Mouse (Mus musculus) layer of hippocampus, adult 9-11 months (tissue): ENCODE data around the gene Smarcb1.
A peak's percentile ranks its signal among the peaks of the same experiment; 100 is the strongest.
"Not testable (repeated sequence)": the region's sequence is repeated elsewhere in the genome, so short reads cannot be mapped to it uniquely, and the experiment has no call there.

Source experiments
- DNase-seq: peaks from one replicate; pipeline ENCODE4 v3.0.0; 2022

Smarcb1 gene

DNA sequence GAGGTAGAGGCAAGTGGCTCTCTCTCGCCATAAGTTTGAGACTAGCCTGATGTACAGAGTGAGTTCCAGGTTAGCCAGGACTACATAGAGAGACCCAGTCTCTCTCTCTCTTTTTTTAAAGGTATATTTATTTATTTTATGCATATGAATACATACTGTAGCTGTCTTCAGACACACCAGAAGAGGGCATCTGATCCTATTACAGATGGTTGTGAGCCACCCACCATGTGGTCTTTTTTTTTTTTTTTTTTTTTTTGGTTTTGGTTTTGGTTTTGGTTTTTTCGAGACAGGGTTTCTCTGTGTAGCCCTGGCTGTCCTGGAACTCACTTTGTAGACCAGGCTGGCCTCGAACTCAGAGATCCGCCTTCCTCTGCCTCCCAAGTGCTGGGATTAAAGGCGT is 33.9 kb downstream of the Smarcb1 start:
- DNase-seq, result not testable (repeated sequence)

DNA sequence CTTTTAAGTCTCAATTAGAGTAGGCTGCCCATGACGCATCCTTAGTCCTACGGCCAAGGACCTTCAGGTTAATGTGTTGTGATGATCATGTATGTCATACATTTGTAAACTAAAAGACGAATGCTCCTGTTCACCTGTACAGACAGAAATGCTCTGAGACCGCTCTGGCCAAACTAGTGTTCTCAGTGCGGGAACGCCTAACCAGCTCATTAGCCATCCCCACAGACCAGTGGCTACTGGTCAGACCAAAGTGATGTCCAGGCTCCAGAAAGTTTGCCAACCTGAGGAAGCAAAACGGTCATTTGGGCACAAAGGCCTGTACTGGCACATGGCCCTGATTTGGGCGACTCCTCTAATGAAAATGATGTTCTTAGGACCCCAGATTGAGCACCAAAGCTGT is 36.7 kb downstream of the Smarcb1 start:
- DNase-seq, result no peak

DNA sequence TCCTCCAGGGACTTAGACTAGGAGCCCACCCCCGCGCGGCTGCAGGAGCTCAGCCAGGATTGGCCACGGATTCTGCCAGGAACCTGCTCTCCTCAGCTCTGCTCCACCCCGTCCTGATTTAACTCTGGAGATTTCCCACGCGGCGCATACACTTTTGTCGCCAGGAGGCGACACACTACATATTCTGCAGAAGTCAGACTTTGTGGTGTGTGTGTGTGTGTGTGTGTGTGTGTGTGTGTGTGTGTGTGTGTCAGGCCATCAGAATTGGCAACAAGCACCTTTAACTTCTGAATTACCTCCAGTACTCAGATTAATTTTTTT is 38.2 kb downstream of the Smarcb1 start:
- peak; percentile 84 for DNase-seq

- DNase-seq, result no peak
Observed at GRCm38 (mm10) chr10:75882433-75883231, 38.8 kb downstream of the Smarcb1 start.

DNA sequence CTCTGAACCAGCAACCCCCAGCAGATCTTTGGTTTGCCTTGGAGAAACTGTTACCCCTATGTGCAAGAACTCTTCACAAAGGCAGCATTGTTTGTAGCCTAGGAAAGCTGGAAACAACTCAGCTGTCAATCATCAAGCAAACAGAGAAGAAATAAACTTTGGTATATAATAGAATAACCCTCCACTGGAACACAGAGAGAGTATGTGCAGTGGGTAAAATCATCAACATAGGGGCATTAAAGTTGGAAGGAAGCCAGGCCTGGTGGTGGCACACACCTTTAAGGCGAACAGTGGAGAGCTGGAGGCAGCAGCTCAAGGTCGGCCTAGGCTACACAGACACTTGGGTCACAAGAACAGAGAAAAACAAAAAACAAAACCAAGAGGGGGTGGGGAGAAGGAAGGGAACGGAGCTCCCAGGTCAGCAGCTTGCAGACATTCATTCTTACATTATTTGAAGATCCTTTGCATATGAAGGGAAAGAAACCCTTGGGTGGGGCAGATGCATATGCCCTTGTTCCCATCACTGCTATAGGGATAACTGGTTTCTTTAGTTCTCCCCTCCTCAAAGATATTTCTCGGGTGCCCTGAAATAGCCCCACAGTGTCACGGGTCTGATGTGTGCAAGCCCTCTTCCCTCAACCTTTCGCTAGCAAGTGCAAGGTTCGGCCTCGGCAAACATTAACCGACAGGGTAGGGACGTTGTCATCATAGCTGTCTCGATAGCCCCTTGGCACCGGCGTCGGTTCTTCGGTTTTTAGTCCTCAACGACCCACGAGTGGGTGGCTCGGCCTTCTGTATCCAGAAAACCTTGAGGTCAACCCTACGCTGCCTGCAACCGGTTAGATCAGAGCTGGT is 39.6 kb downstream of the Smarcb1 start:
- no peak for DNase-seq

DNA sequence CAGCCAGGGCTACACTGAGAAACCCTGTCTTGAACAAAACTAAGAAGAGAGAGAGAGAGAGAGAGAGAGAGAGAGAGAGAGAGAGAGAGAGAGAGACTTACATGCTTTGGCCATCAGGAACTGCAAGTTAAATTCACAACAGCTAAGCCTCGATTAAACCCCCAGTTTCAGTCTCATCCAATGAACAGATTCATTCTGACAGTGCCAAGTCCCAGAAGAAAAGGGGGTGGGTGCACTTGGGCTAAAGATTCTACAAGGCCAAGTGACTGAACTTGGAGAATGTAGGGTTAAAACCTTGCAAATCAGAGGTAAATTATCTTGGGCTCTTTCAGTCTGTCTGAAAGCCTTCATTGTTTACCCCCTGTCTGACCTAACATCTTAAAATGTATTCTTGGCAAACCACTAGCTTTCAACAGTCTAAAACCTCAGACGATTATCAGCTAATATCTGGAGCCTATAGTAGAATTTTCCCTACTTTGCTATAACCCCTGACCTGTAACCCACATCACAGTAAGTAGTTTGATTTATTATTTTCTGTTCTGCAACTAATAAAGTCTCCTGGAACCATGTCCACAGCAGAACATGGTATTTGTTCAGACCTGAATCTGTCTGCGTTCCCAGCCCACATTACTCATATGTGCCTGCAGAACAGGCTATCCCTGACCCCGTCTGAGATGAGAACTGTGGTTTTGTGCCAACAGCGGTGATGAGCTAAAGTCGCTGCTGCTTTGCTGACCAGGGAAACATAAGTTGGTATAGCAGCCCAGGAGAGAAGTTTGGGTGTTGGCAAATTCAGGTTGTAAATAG is 40.4 kb downstream of the Smarcb1 start:
- DNase-seq, result no peak

- no peak for DNase-seq
Observed at GRCm38 (mm10) chr10:75880351-75880750, 41.1 kb downstream of the Smarcb1 start.

DNA sequence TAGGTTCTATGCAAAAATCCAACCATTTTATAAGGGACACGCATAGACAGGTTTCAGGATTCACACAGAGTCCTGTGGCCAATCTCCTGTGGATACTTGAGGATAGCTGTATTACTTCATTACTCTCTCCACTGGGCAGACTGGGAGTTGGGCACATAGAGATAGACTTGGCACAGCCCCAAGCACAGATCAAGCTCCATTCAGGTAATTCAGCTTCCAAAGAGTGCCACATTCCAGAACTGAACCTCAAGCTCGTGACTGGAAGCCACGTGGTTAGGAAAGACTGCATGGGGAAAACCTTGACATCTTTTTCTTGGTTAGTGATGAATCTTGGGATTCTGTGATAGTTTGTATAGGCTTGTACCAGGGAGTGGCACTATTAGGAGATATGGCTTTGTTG is 42.6 kb downstream of the Smarcb1 start:
- no peak for DNase-seq

DNA sequence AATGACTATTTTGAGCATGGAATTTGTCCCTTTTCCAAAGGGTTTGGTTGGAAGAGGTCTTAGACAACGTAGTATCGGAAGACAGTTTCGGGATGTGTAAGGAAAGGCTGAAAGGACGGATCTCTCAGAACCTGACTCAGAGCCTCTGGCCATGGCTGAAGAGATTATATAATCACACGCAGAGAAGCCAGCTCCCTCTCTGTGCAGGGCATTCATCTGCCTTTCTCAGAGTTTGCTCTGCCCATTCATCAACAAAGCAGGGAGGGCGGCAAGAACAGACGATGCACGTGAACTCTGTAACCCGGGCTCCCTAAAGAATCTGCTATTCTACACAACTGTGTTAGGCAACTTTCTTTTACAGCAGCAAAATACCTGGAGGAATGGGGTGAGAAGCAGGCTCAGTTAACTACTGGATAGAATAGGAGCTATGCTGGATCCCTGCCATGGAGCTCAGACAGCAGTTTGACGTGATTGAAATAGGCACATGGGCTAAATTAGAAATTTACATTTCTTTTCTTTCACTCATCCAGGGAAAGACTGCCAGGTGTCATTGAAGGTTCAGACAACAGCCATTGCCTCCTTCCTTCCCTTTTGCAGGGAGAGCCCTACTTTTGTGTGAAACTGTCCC is 47.8 kb downstream of the Smarcb1 start:
- peak; percentile 38 for DNase-seq

DNA sequence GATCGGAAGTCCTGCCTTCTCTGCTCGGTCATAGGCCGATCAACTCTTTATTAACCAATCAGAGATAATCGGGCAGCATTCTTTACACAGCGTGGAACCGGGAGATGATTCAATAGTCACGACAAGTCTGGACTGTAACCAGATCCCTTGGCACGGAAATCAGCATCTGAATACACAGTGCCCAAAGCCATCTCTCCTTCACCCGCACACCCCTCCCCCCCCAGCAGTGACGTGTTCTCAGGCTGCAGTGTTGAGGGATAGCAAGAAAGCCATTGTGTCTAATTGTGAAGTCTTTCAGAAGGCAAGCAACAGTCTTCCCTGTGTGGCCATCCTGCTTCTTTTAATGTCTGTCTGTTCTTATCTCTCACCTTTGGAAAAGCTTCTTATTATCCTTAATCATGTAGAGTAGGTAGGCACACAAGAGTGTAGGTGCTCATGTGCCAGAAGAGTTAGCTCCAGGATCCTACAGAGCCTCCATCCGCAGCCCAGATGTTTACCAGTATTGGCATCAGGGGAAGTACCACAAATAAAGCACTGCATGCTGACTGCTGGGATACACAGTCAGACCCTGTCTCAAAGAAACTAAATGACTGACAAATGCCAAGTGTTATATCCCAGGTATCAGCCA is 48.4 kb downstream of the Smarcb1 start:
- peak; percentile 94 for DNase-seq

DNA sequence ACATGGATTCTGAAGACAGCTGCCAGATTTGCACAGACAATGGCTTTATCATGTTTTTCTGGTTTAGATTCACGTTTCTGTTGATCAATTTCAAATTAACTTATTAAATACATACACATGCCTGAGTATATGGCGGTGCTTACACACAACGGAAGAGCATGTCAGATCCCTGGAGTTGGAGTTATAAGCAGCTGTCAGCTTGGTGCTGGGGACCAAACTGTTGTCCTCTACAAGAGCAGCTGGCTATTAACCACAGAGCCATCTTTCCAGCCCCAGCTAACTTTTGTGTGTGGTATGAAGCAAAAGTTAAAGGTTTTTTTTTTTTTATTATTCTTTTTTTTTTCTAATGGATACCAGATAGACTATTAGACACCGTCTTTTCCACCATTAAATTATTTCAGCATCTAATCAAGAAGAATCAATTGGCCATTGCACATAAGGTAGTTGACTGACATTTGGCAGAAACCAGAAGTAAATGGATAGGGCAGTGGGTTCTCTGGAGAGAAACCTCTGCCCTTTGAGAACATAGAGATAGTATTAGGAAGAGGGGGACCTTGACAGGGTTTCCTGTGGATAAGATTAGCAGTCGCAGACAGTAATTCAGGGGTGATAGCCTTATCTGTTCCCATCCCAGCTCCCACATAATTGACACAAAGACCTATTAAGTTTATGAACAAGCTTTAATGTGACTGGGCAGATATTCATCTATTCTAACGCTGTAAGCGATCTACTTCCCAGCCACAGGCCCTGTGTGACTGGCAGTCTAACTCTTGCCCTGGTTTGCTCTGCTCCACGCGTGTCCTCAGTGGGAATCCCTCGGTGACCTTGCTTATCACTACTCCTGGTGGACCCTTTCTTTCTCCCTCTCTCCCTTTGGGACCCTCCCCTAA is 49.1 kb downstream of the Smarcb1 start:
- no peak for DNase-seq

GRCm38 (mm10) chr10:75861587-75861986 is 59.8 kb downstream of the Smarcb1 start:
- no peak for DNase-seq

DNA sequence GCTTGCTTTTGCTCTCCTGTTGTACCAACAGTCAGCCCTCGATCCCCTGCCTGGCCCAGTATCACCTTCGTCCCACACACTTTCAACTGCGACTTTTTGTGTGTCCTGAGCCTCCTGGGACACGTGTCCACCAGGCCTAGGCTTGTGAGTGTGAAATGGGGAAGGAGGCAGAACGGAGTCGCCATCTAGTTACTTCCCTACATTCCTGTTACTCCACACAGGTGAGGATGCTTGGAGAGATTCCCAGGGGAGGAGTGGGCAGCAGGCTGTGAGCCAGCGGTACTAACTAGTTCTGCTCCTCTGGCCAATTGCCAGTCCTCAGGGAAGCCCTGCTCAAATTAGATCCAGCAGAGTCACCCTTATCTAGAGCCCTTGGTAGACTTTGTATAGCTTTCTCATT is 60.7 kb downstream of the Smarcb1 start:
- peak; percentile 45 for DNase-seq

GRCm38 (mm10) chr10:75859786-75860470 is 61.5 kb downstream of the Smarcb1 start, which contains the start of gene Mif:
Gene Mif, minus strand, starts transcription at chr10:75860240.
- peak; percentile 86 for DNase-seq

DNA sequence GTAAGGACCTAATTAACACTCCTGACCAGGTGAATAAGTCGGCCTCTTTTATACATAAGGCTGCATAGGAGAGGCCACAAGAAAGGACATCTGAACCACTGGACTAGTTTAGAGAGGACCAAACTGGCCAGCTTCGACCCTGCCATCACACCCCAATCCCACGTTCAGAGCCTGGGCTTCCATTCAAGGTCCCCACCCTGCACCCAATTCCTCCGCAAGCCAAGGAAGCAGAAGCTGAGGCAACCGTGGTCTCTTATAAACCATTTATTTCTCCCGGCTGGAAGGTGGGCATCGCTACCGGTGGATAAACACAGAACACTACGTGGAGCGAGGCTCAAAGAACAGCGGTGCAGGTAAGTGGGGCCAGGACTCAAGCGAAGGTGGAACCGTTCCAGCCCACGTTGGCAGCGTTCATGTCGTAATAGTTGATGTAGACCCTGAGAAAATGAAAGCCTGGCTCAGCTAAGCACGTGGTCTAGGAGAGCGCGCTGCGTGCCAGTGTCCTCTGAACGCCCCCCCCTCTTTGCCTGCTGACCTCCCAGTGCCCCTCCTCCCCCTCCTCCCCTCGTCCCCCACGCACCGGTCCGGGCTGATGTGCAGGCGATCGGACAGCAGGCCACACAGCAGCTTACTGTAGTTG is 62.2 kb downstream of the Smarcb1 start:
- peak; percentile 50 for DNase-seq

- DNase-seq, result no peak
Observed at GRCm38 (mm10) chr10:75857598-75857997, 63.8 kb downstream of the Smarcb1 start.

DNA sequence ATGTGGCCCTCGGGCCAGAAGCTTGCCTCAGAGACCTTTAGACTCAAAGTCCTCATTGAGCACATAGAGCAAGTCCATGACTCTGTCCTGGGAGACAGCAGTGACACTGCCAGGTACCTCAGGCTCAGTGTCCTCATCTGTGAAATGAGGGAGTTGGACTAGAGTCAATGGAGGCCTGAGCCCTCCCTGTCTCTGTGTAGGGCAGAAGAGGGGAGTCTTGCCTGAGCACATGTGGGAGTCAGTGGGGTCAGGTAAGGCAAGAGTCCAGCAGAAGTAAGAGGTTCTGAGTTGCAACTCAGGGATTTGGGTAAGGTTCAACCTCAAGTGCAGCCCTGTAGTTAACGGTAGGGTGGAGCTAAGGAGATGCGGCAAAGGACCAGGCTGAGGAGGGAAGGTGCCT is 64.4 kb downstream of the Smarcb1 start:
- DNase-seq, result no peak

GRCm38 (mm10) chr10:75856155-75856907 is 65.1 kb downstream of the Smarcb1 start:
- DNase-seq, result no peak

GRCm38 (mm10) chr10:75855416-75855981 is 65.9 kb downstream of the Smarcb1 start:
- DNase-seq, result no peak
